Mouse (Mus musculus) lung, postnatal 36 days (tissue): ENCODE results near the gene Gm21976.

ENCODE experiments used
- DNase-seq: peaks from one replicate; pipeline ENCODE4 v3.0.0; 2022; ENCODE audit warnings: mixed read lengths

Gm21976 gene

DNA sequence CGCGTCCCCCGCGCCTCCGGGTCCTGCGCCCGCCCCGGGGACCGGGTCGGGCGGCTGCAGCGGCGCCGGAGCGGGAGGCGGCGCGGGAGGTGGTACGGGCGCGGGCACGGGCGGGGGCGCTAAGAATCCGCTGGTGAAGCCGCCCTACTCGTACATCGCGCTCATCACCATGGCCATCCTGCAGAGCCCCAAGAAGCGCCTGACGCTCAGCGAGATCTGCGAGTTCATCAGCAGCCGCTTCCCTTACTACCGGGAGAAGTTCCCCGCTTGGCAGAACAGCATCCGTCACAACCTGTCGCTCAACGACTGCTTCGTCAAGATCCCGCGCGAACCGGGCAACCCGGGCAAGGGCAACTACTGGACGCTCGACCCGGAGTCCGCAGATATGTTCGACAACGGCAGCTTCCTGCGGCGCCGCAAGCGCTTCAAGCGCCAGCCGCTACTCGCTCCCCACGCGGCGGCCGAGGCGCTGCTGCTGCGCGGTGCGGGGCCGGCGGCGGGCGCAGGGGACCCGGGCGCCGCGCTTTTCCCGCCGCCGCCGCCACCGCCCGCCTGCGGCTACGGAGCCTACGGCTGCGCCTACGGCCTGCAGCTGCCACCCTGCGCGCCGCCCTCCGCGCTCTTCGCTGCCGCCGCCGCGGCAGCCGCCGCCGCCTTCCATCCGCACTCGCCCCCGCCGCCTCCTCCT lies 75.3 kb downstream of the Gm21976 start:
- no peak for DNase-seq

DNA sequence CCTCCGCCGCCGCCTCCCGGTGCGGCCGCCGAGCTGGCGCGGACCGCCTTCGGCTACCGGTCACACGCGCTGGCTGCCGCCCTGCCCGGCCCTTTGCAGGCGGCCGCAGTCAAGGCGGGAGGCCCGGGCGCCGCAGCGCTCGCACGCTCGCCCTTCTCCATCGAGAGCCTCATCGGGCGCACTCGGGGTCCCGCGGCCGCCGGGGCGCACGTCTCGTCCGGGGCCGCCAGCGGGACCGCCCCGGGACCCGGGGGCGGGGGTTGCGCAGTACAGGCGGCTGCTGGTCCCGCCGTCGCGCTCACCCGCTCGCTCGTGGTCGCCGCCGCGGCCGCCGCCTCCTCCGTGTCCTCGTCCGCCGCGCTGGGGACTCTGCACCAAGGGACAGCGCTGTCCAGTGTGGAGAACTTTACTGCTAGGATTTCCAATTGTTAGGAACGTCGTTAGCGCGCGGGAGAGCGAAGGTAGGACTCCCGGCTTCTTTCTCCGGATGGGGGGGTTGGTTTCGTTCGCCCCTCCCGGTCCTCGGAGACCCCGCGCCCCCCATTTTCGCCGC lies 75.9 kb downstream of the Gm21976 start:
- DNase-seq: no peak

DNA sequence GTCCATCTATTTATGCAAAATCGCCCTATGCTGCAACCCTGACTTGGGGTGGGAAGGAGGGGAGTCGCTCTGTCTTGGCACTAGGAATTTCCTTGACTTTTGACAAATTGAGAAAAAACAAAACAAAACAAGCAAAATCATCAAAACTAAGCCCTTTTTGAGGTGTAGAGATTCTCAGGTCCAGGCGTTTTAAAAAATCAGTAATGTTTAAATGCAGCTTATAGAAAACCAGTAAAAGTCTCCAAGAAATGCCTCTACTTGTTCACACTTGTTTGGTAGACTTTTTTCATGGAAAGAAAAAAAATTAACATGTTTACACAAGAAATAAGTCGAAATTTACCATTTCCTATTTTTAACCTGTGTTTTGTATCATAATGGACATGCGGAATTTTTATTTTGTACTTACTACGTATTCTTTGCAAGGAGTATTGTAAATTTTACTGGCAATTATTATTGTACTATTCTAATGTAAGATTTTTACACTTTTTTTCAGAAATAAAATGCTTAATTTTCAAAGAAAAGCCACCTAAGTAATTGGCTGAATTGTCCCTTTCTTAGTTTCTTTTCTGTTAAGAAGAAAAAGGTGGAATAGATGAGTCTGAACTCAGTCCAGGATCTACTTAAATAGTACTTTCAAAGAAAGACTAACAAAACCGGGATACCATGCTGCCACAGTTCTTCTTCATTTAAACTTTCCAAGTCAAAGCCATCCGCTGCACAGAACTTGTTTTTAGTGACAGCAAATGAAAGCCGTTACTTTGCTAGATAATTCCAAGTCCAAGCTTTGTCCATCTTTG lies 76.7 kb downstream of the Gm21976 start:
- no peak for DNase-seq
